27 mouse cellular contexts compared by ENCODE assay signal in the genomic region with DNA sequence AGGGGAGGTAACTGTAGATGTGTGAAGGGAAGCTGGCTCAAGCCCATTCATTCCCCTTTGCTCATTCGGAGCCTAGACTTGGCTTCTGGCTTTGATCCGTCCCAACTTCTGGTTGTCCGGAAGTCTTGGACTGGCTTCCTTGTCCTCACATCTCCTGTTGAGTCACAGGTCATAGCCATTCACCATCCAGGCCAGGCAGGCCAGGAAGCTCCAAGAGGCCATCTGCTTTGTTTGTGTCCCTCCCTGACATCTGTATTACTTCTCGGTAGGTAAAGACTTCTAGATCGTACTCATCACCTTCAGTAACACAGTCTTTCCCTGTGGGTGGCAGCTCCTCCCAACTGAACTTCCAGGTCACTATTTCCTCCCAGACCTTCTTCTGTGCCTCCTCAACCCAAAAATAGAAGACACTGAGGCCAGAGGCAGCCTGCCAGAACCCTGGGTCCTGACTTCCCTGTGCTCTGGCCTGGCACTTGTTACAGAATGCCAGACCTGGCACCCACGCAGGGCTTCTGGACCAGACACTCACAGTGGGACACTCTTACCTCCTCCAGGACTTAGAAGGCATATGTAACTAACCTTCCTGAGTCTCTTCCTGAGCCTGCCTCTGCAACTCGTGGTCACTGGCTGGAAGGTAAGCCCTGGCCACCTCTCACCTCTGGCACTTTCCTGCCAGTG. TPM values are rescaled to one million over a fixed set of nuclear protein-coding genes. Genes with fewer than 3 reads are reported as not detected.
DNase-seq lines count a peak whose midpoint lies in the region; ATAC-seq lines count a peak whose summit lies in the region.
"Had no signal": no experiment of that assay in that cellular context is flagged by ENCODE, and none has a peak within 500 bp of the region (broad histone marks: within the 10 kb centered on the region; RNA-seq: fewer than 3 reads in every experiment).

No protein-coding gene starts in this region.

- no peaks in the 10 kb centered on the region for H3K9me3 ChIP-seq in midbrain, embryonic 10.5 days (replicated peaks)
- no peaks in the 10 kb centered on the region for H3K9me3 ChIP-seq in midbrain, embryonic 13.5 days
- H3K9me3 ChIP-seq in intestine, embryonic 15.5 days: no peaks in the 10 kb centered on the region
- H3K9me3 ChIP-seq: heart, embryonic 15.5 days; hindbrain, embryonic 10.5 days; midbrain, embryonic 15.5 days; stomach, embryonic 15.5 days had no signal

- H3K9ac ChIP-seq in midbrain, embryonic 13.5 days (replicated peaks): no peak overlapping the region
- H3K9ac ChIP-seq in intestine, embryonic 15.5 days: no peak overlapping the region
- H3K9ac ChIP-seq: heart, embryonic 15.5 days; midbrain, embryonic 15.5 days; stomach, embryonic 15.5 days had no signal

- no peak overlapping the region for H3K27ac ChIP-seq in midbrain, embryonic 10.5 days (replicated peaks)
- no peak overlapping the region for H3K27ac ChIP-seq in midbrain, embryonic 13.5 days
- H3K27ac ChIP-seq in intestine, embryonic 15.5 days: no peak overlapping the region
- H3K27ac ChIP-seq: heart, embryonic 15.5 days; hindbrain, embryonic 10.5 days; hindbrain, postnatal 0 days; left cerebral cortex, adult 2 months; midbrain, embryonic 15.5 days; stomach, embryonic 15.5 days had no signal

- no peaks in the 10 kb centered on the region for H3K36me3 ChIP-seq in midbrain, embryonic 10.5 days
- no peaks in the 10 kb centered on the region for H3K36me3 ChIP-seq in midbrain, embryonic 13.5 days
- H3K36me3 ChIP-seq in intestine, embryonic 15.5 days: no peaks in the 10 kb centered on the region
- H3K36me3 ChIP-seq: heart, embryonic 15.5 days; hindbrain, embryonic 10.5 days; midbrain, embryonic 15.5 days; stomach, embryonic 15.5 days had no signal

- ATAC-seq in midbrain, embryonic 13.5 days: no peak
- ATAC-seq in intestine, embryonic 15.5 days: no peak
- ATAC-seq: forebrain, embryonic 16.5 days; hindbrain, postnatal 0 days; midbrain, embryonic 15.5 days had no signal

- 85% methylated on average over 7 of the region's 7 CpGs for WGBS in midbrain, embryonic 10.5 days
- WGBS in midbrain, embryonic 13.5 days: 84% methylated on average over 7 of the region's 7 CpGs
- WGBS in intestine, embryonic 15.5 days: 60% methylated on average over 7 of the region's 7 CpGs

- DNase-seq in heart, adult 11 months: peak; percentile 90
- no peak for DNase-seq in heart, postnatal 4 days
- DNase-seq in midbrain, embryonic 10.5 days (ENCODE audit: low spot score): peak; percentile 3
- DNase-seq in cerebellum, adult 8-10 months: peak; percentile 64
- no peak for DNase-seq in retina, embryonic 14.5 days (ENCODE audit: low spot score)
- DNase-seq: embryo, embryonic 11 days; kidney, adult 8-10 months; layer of hippocampus, adult 9-11 months; lung, adult 18-20 months; lung, postnatal 14 days; right cerebral cortex, postnatal 14 days had no signal

- no peak overlapping the region for H3K4me3 ChIP-seq in midbrain, embryonic 10.5 days
- H3K4me3 ChIP-seq in midbrain, embryonic 13.5 days (replicated peaks): no peak overlapping the region
- no peak overlapping the region for H3K4me3 ChIP-seq in intestine, embryonic 15.5 days (replicated peaks)
- H3K4me3 ChIP-seq: heart, embryonic 15.5 days; hindbrain, embryonic 10.5 days; left cerebral cortex, adult 2 months; midbrain, embryonic 15.5 days; myocyte; stomach, embryonic 15.5 days had no signal

- H3K27me3 ChIP-seq in midbrain, embryonic 10.5 days (ENCODE audit: low read depth, poor library complexity, severe bottlenecking): no peaks in the 10 kb centered on the region
- no peaks in the 10 kb centered on the region for H3K27me3 ChIP-seq in midbrain, embryonic 13.5 days
- H3K27me3 ChIP-seq in intestine, embryonic 15.5 days (replicated peaks): no peaks in the 10 kb centered on the region
- H3K27me3 ChIP-seq: heart, embryonic 15.5 days; midbrain, embryonic 15.5 days; stomach, embryonic 15.5 days had no signal

- no peaks in the 10 kb centered on the region for H3K4me1 ChIP-seq in midbrain, embryonic 10.5 days
- no peaks in the 10 kb centered on the region for H3K4me1 ChIP-seq in midbrain, embryonic 13.5 days (replicated peaks)
- H3K4me1 ChIP-seq in intestine, embryonic 15.5 days (replicated peaks): no peaks in the 10 kb centered on the region
- H3K4me1 ChIP-seq: hindbrain, embryonic 10.5 days; midbrain, embryonic 15.5 days; stomach, embryonic 15.5 days had no signal

- H3K4me2 ChIP-seq in midbrain, embryonic 13.5 days (replicated peaks): no peak overlapping the region
- no peak overlapping the region for H3K4me2 ChIP-seq in intestine, embryonic 15.5 days (replicated peaks)
- H3K4me2 ChIP-seq: heart, embryonic 15.5 days; liver, embryonic 11.5 days; midbrain, embryonic 15.5 days; stomach, embryonic 15.5 days had no signal

RNA-seq across cellular contexts. Expression of gene A630023A22Rik, which starts 16.6 kb away (rescaled TPM):
- total RNA-seq in heart, postnatal 4 days (2021): not detected
- not detected in 2 replicates for polyA plus RNA-seq in midbrain, embryonic 10.5 days (2016; fragmentation: Nextera tagmentation; extraction: Ambion mirVana)
- not detected in 2 replicates for polyA plus RNA-seq in midbrain, embryonic 13.5 days (2015; fragmentation: Nextera tagmentation; extraction: Ambion mirVana)
- 0.79 and 1.5 TPM in 2 replicates for polyA plus RNA-seq in intestine, embryonic 15.5 days (2015; fragmentation: Nextera tagmentation; extraction: Ambion mirVana)
- total RNA-seq: gastrocnemius, postnatal 4 days; left cerebral cortex, adult 2 months; megakaryocyte, adult 5-6 weeks had no signal
- polyA plus RNA-seq: embryonic facial prominence, embryonic 14.5 days; forebrain, embryonic 16.5 days; heart, embryonic 15.5 days; hindbrain, embryonic 10.5 days; hindbrain, postnatal 0 days; limb, embryonic 11.5 days; liver, embryonic 11.5 days; midbrain, embryonic 15.5 days; stomach, embryonic 15.5 days had no signal

RNA-seq across cellular contexts. Expression of gene Npy4r, which starts 33.1 kb away (rescaled TPM):
- total RNA-seq in heart, postnatal 4 days (2021): not detected
- polyA plus RNA-seq in midbrain, embryonic 10.5 days (2016; fragmentation: Nextera tagmentation; extraction: Ambion mirVana): 0.04 TPM in 1 of 2 replicates, not detected in the other
- polyA plus RNA-seq in midbrain, embryonic 13.5 days (2015; fragmentation: Nextera tagmentation; extraction: Ambion mirVana): 0.11 and 0.14 TPM in 2 replicates
- 0.21 and 0.41 TPM in 2 replicates for polyA plus RNA-seq in intestine, embryonic 15.5 days (2015; fragmentation: Nextera tagmentation; extraction: Ambion mirVana)
- total RNA-seq: left cerebral cortex, adult 2 months; megakaryocyte, adult 5-6 weeks had no signal
- polyA plus RNA-seq: embryonic facial prominence, embryonic 14.5 days; hindbrain, embryonic 10.5 days; limb, embryonic 11.5 days had no signal

RNA-seq across cellular contexts. Expression of gene Anxa8, which starts 33.4 kb away (rescaled TPM):
- total RNA-seq in heart, postnatal 4 days (2021): 1 to 10 TPM; 2.1 to 3.3 TPM
- polyA plus RNA-seq in midbrain, embryonic 10.5 days (2016; fragmentation: Nextera tagmentation; extraction: Ambion mirVana): 0.47 and 0.91 TPM in 2 replicates
- polyA plus RNA-seq in midbrain, embryonic 13.5 days (2015; fragmentation: Nextera tagmentation; extraction: Ambion mirVana): not detected in 2 replicates
- polyA plus RNA-seq in intestine, embryonic 15.5 days (2015; fragmentation: Nextera tagmentation; extraction: Ambion mirVana): 2.9 and 4.0 TPM in 2 replicates
- total RNA-seq: hindbrain, postnatal 0 days; megakaryocyte, adult 5-6 weeks had no signal
- polyA plus RNA-seq: forebrain, embryonic 16.5 days; neural tube, embryonic 14.5 days had no signal

Comparison
In these comparisons a context has a peak if more than half of its experiments do, and no peak if none do; other contexts are left out.
1. DNase-seq: peak in heart, adult 11 months (single experiment), midbrain, embryonic 10.5 days (single experiment) and cerebellum, adult 8-10 months (single experiment); none in heart, postnatal 4 days (single experiment) and retina, embryonic 14.5 days (single experiment).